Mouse (Mus musculus): ENCODE measurements around the gene Ung. TPM values are rescaled to one million over a fixed set of nuclear protein-coding genes. Genes with fewer than 3 reads are reported as not detected.

The Ung gene
- polyA plus RNA-seq, 1 experiment from 2014 or later: 44.0 TPM

GRCm38 (mm10) chr5:114100390-114101099 lies 29.6 kb upstream of the Ung start:
- Histone ChIP-seq H3K27ac (ENCODE audit: low read depth) (peak overlapping the region; percentile 46; the same call in 1 of the 2 replicates), H3K4me1 (ENCODE audit: insufficient read depth) (peaks cover 9% of the 10 kb centered on the region), H3K4me2 (peak overlapping the region; percentile 94), H3K27me3 (ENCODE audit: insufficient read depth, low read length) (no peaks in the 10 kb centered on the region), H3K9ac (peak overlapping the region; percentile 89), H3K4me3 (ENCODE audit: low read depth, low read length) (peak overlapping the region; percentile 91), H3K9me3 (ENCODE audit: low read depth, low read length) (no peaks in the 10 kb centered on the region), H3K36me3 (ENCODE audit: insufficient read depth) (peaks cover 23% of the 10 kb centered on the region; the same call in 1 of the 2 replicates)
- ATAC-seq (ENCODE audit: insufficient read depth) (peak; percentile 74), DNase-seq (peak; percentile 16)
- no peak for TF ChIP-seq CTCF (IDR thresholded peaks at IDR 0.05; ENCODE audit: low read depth)
- 2% methylated on average over 62 of the region's 64 CpGs for WGBS

GRCm38 (mm10) chr5:114101873-114102272 lies 28.3 kb upstream of the Ung start:
- Histone ChIP-seq H3K27me3 (ENCODE audit: insufficient read depth, low read length) (no peaks in the 10 kb centered on the region), H3K4me3 (ENCODE audit: low read depth, low read length) (no peak overlapping the region), H3K4me1 (ENCODE audit: insufficient read depth) (peaks cover 9% of the 10 kb centered on the region), H3K9ac (no peak overlapping the region), H3K27ac (ENCODE audit: low read depth) (no peak overlapping the region), H3K36me3 (ENCODE audit: insufficient read depth) (peaks cover 36% of the 10 kb centered on the region; the same call in 1 of the 2 replicates), H3K9me3 (ENCODE audit: low read depth, low read length) (no peaks in the 10 kb centered on the region), H3K4me2 (no peak overlapping the region)
- 83% methylated on average over 4 of the region's 4 CpGs for WGBS
- DNase-seq: no peak
- ATAC-seq (ENCODE audit: insufficient read depth): no peak
- TF ChIP-seq CTCF (IDR thresholded peaks at IDR 0.05; ENCODE audit: low read depth): no peak

GRCm38 (mm10) chr5:114102807-114103206 lies 27.4 kb upstream of the Ung start:
- TF ChIP-seq CTCF (IDR thresholded peaks at IDR 0.05; ENCODE audit: low read depth): no peak
- Histone ChIP-seq H3K9me3 (ENCODE audit: low read depth, low read length) (no peaks in the 10 kb centered on the region), H3K4me2 (no peak overlapping the region), H3K4me3 (ENCODE audit: low read depth, low read length) (no peak overlapping the region), H3K27ac (ENCODE audit: low read depth) (no peak overlapping the region), H3K4me1 (ENCODE audit: insufficient read depth) (peaks cover 9% of the 10 kb centered on the region), H3K9ac (no peak overlapping the region), H3K36me3 (ENCODE audit: insufficient read depth) (peaks cover 38% of the 10 kb centered on the region; the same call in 1 of the 2 replicates), H3K27me3 (ENCODE audit: insufficient read depth, low read length) (no peaks in the 10 kb centered on the region)
- WGBS: 83% methylated on average over 1 of the region's 1 CpGs
- DNase-seq (no peak), ATAC-seq (ENCODE audit: insufficient read depth) (no peak)

DNA sequence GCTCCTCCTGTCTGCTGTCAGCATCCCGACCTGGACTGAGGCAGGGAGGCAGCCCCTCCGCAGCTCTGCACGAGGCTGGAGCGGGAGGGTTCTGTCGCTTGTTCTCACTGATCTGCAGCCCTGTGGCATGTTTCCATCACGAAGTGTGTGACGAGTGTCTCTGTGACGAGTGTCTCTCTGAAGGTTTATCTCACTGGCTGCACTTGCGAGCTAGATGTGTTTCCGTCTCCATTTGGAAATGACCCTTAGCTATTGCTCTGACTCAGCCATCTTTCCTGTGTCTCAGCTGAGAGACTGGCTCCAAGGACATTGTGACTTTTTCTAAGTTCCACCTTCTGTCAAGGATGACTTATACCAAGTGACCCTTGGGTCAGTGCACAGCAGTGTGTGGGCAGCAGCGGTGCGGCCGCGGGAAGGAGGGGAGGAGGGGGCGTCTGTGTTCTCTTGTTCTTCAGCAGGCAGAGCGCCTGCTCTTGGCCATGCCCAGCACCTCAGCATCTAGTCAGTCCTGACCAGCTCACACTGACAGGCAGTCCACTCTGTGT lies 23.7 kb upstream of the Ung start:
- no peak overlapping the region for H3K4me3 ChIP-seq (ENCODE audit: low read depth, low read length)
- H3K9me3 ChIP-seq (ENCODE audit: low read depth, low read length): no peaks in the 10 kb centered on the region
- H3K4me2 ChIP-seq: no peak overlapping the region
- H3K27ac ChIP-seq (ENCODE audit: low read depth): no peak overlapping the region
- no peak for ATAC-seq (ENCODE audit: insufficient read depth)
- H3K4me1 ChIP-seq (ENCODE audit: insufficient read depth): no peaks in the 10 kb centered on the region
- 76% methylated on average over 16 of the region's 16 CpGs for WGBS
- DNase-seq: no peak
- H3K27me3 ChIP-seq (ENCODE audit: insufficient read depth, low read length): no peaks in the 10 kb centered on the region
- H3K36me3 ChIP-seq (ENCODE audit: insufficient read depth): peaks cover 71% of the 10 kb centered on the region
- no peak for TF ChIP-seq CTCF (IDR thresholded peaks at IDR 0.05; ENCODE audit: low read depth)
- H3K9ac ChIP-seq: no peak overlapping the region

DNA sequence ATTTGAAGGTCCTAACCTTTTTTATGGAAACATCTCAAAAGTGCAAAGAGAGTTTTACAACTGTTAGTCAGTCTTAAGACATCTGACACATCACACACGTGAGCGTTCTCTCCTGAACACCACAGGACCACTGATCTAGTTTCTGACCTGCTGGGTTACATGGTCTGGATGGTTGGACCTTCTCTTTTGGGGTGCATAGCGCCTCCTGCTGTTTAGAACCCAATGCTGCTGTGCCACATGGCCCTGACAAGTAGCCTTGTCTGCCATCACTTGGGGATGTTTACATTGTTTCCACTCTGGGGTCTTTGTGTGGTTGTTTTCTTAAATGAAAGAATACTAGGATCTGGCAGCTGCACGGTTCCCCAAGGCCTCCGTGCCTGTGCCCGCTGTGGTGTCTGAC lies 16.9 kb upstream of the Ung start:
- H3K36me3 ChIP-seq (ENCODE audit: insufficient read depth): peaks cover 76% of the 10 kb centered on the region
- 70% methylated on average over 6 of the region's 6 CpGs for WGBS

GRCm38 (mm10) chr5:114115030-114115429 lies 15.2 kb upstream of the Ung start:
- Histone ChIP-seq H3K4me3 (ENCODE audit: low read depth, low read length) (no peak overlapping the region), H3K27me3 (ENCODE audit: insufficient read depth, low read length) (no peaks in the 10 kb centered on the region), H3K4me1 (ENCODE audit: insufficient read depth) (no peaks in the 10 kb centered on the region), H3K27ac (ENCODE audit: low read depth) (no peak overlapping the region), H3K9me3 (ENCODE audit: low read depth, low read length) (no peaks in the 10 kb centered on the region), H3K36me3 (ENCODE audit: insufficient read depth) (peaks cover 67% of the 10 kb centered on the region), H3K4me2 (no peak overlapping the region), H3K9ac (no peak overlapping the region)
- no peak for DNase-seq
- TF ChIP-seq CTCF (IDR thresholded peaks at IDR 0.05; ENCODE audit: low read depth): no peak
- no peak for ATAC-seq (ENCODE audit: insufficient read depth)
- 69% methylated on average over 5 of the region's 5 CpGs for WGBS

More for the DNA sequence above, 16.9 kb upstream of the Ung start:
- no peak overlapping the region for H3K27ac ChIP-seq (ENCODE audit: low read depth)
- no peaks in the 10 kb centered on the region for H3K9me3 ChIP-seq (ENCODE audit: low read depth, low read length)
- ATAC-seq (ENCODE audit: insufficient read depth) (no peak), DNase-seq (no peak)
- no peaks in the 10 kb centered on the region for H3K4me1 ChIP-seq (ENCODE audit: insufficient read depth)
- no peak overlapping the region for H3K4me3 ChIP-seq (ENCODE audit: low read depth, low read length)
- no peak overlapping the region for H3K9ac ChIP-seq
- no peaks in the 10 kb centered on the region for H3K27me3 ChIP-seq (ENCODE audit: insufficient read depth, low read length)
- no peak overlapping the region for H3K4me2 ChIP-seq
- peak; percentile 41 for TF ChIP-seq CTCF (IDR thresholded peaks at IDR 0.05; ENCODE audit: low read depth)

DNA sequence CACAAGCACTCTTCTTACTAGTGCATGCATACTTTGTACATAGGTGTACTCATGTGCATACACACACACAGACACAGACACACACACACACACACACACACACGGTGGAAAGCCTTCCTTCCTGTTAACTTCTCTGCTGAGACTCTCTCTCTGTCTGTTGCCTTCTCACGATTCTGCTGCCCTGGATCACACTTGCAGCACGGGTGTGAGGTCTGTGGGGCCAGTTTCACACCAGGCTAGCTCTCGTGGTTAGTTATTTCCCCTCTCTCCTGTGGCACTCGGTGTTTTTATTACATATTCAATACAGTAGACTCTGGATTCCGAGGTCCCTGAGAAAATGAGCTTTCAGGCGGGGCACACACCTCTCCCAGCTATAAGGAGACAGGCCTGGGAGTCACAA lies 13.6 kb upstream of the Ung start:
- 77% methylated on average over 7 of the region's 7 CpGs for whole genome bisulfite sequencing
- no peak for TF ChIP-seq CTCF (IDR thresholded peaks at IDR 0.05; ENCODE audit: low read depth)

More for the DNA sequence above, 13.6 kb upstream of the Ung start:
- Histone ChIP-seq H3K27me3 (ENCODE audit: insufficient read depth, low read length) (no peaks in the 10 kb centered on the region), H3K9me3 (ENCODE audit: low read depth, low read length) (no peaks in the 10 kb centered on the region), H3K4me2 (no peak overlapping the region), H3K27ac (ENCODE audit: low read depth) (no peak overlapping the region), H3K4me1 (ENCODE audit: insufficient read depth) (no peaks in the 10 kb centered on the region), H3K4me3 (ENCODE audit: low read depth, low read length) (no peak overlapping the region), H3K36me3 (ENCODE audit: insufficient read depth) (peaks cover 71% of the 10 kb centered on the region), H3K9ac (no peak overlapping the region)
- ATAC-seq (ENCODE audit: insufficient read depth) (no peak), DNase-seq (no peak)

Data from lung, embryonic 14.5 days (tissue).